Mouse (Mus musculus) hindbrain, embryonic 15.5 days (tissue): ENCODE results near the gene Mif. TPM values are rescaled to one million over a fixed set of nuclear protein-coding genes. Genes with fewer than 3 reads are reported as not detected.

Experiments used
- polyA plus RNA-seq: library from polyadenylated mRNA; unstranded; fragments of >200 nt; fragmentation: Nextera tagmentation; extraction: Ambion mirVana; gene quantifications from 2 replicates; pipeline ENCODE4 v1.2.1, GENCODE M21; 2015

The Mif gene
- polyA plus RNA-seq, 1 experiment from 2014 or later: 1,704 TPM

Other genes with a start within 250 kb of the Mif start
- 7.9 and 8.1 TPM in 2 replicates for gene Susd2, start 216.2 kb downstream of the Mif start, polyA plus RNA-seq
- gene Cabin1, start 95.9 kb downstream of the Mif start, polyA plus RNA-seq: 32.5 and 40.0 TPM in 2 replicates
- 77.1 and 80.5 TPM in 2 replicates for gene Ddt, start 86.8 kb downstream of the Mif start, polyA plus RNA-seq
- not detected in 2 replicates for gene Gm20441, start 79.3 kb downstream of the Mif start, polyA plus RNA-seq
- gene Gstt3, start 78.8 kb downstream of the Mif start, polyA plus RNA-seq: 1.2 and 1.5 TPM in 2 replicates
- gene Gstt1, start 61.7 kb downstream of the Mif start, polyA plus RNA-seq: 14.8 and 15.4 TPM in 2 replicates
- not detected in 2 replicates for gene Gstt4, start 37.7 kb downstream of the Mif start, polyA plus RNA-seq
- 6.6 and 6.8 TPM in 2 replicates for gene Gstt2, start 22.8 kb downstream of the Mif start, polyA plus RNA-seq
- 1.7 and 2.0 TPM in 2 replicates for gene Derl3, start 33.2 kb upstream of the Mif start, polyA plus RNA-seq
- 251 and 263 TPM in 2 replicates for gene Smarcb1, start 61.4 kb upstream of the Mif start, polyA plus RNA-seq
- 139 and 143 TPM in 2 replicates for gene Chchd10, start 72.9 kb upstream of the Mif start, polyA plus RNA-seq
- 18.2 and 18.4 TPM in 2 replicates for gene Mmp11, start 76.3 kb upstream of the Mif start, polyA plus RNA-seq
- gene Gm867, start 80.4 kb upstream of the Mif start, polyA plus RNA-seq: 1.1 and 1.6 TPM in 2 replicates
- gene Vpreb3, start 82.8 kb upstream of the Mif start, polyA plus RNA-seq: 0.35 and 1.2 TPM in 2 replicates
- gene Gm5134, start 94.3 kb upstream of the Mif start, polyA plus RNA-seq: not detected in 2 replicates
- gene Zfp280b, start 172.4 kb upstream of the Mif start, polyA plus RNA-seq: 11.6 and 11.8 TPM in 2 replicates